Mouse (Mus musculus) forebrain, embryonic 14.5 days (tissue): ENCODE data around the gene Kif1b. TPM values are rescaled to one million over a fixed set of nuclear protein-coding genes. Genes with fewer than 3 reads are reported as not detected.

ENCODE experiments used
- ATAC-seq: fragments of 200-750 bp; cut with Nextera tagmentation; 2 replicates; pipeline ENCODE4 v1.8.0; 2017; ENCODE audit warnings: mild to moderate bottlenecking, moderate library complexity
- DNase-seq: peaks from one replicate; pipeline ENCODE4 v3.0.0-alpha.2; 2015; ENCODE audit warnings: low spot score
- H3K27ac ChIP-seq: fragments of 300-500 bp; sonication (generic); 2 replicates; pipeline ENCODE4 v1.5.1; 2014; ENCODE audit warnings: low read depth, mild to moderate bottlenecking, control low read depth, low read length, moderate library complexity
- H3K27me3 ChIP-seq: fragments of 300-500 bp; sonication (generic); replicated peaks from 2 replicates; pipeline ENCODE4 v1.6.1; 2014; ENCODE audit warnings: low read length, control low read depth, mixed read lengths; ENCODE audit not compliant: control insufficient read depth, insufficient read depth
- H3K36me3 ChIP-seq: fragments of 300-500 bp; sonication (generic); 2 replicates; pipeline ENCODE4 v1.6.1; 2014; ENCODE audit warnings: low read length, control low read depth; ENCODE audit not compliant: control insufficient read depth, insufficient read depth
- H3K4me1 ChIP-seq: fragments of 300-500 bp; sonication (generic); 2 replicates; pipeline ENCODE4 v1.6.1; 2014; ENCODE audit warnings: antibody characterized with exemption, low read length, control low read depth; ENCODE audit not compliant: control insufficient read depth, insufficient read depth
- H3K4me2 ChIP-seq: fragments of 300-500 bp; sonication (generic); 2 replicates; pipeline ENCODE4 v1.6.1; 2014; ENCODE audit warnings: mild to moderate bottlenecking, control low read depth, low read length
- H3K4me3 ChIP-seq: fragments of 300-500 bp; sonication (generic); 2 replicates; pipeline ENCODE4 v1.5.1; 2014; ENCODE audit warnings: low read depth, low read length, control low read depth
- H3K9ac ChIP-seq: fragments of 300-500 bp; sonication (generic); 2 replicates; pipeline ENCODE4 v1.6.1; 2014; ENCODE audit warnings: mild to moderate bottlenecking, low read length, control low read depth, moderate library complexity
- H3K9me3 ChIP-seq: fragments of 300-500 bp; sonication (generic); replicated peaks from 2 replicates; pipeline ENCODE4 v1.6.1; 2016; ENCODE audit warnings: low read length, control low read depth, mixed read lengths; ENCODE audit not compliant: control insufficient read depth
- WGBS: fragments of 180-500 bp; shearing (Covaris S2); extraction: QIAGEN DNeasy Blood & Tissue Kit; methylation state at CpG from one replicate; pipeline ENCODE4 v1.1.7; 2014; 5-methylcytosine and 5-hydroxymethylcytosine counted together
- polyA plus RNA-seq: library from polyadenylated mRNA; unstranded; fragments of >200 nt; fragmentation: Nextera tagmentation; extraction: Ambion mirVana; gene quantifications from 2 replicates; pipeline ENCODE4 v1.2.1, GENCODE M21; 2014

Kif1b gene
- polyA plus RNA-seq, 1 experiment from 2014 or later = 101 TPM

DNA sequence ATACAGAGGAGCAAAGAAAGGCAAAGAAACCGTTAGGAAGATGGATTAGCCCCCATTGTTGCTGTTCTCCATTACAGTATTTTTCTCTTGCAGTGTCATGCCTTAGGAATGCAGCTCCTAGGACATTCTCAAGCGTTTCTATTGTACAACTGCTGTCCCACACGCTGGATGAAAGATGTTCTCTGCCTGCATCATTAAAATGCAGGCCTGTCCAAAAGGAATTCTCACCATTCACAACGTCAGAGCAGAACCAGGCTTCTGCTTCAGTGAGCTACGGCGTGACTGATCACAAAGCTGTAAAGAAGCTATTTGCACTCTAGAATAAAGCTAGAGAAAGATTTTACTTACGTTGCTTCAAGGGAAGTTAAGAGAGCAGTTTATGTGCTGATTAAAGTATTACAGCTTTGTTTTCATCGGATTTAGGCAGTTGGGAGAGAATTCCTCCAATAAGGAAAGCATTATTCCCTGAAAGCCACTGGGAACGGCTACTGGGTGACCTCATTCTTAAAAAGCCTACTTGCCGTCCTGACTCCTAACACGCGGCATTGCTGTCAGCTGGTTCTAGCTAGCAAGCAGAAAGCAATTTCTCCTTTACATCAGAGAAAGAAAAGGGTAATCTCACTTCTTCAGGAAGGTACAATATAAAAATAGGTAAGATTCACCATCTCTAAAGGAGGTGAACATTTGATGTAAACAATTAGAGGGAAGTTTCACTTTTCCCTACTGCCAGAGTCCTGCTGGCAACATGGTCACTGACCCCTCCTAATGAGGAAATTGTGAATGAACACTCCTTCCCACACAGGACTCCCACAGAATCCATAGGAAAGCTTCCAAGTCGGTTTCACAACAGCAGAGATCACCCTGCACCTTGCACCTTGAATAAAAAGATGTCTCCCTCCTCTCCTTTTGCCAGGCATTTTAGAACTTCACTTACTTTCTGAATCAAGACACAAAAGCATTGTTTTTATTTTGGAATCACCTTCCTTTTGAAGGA, 51.9 kb downstream of the Kif1b start:
- WGBS = 4% methylated on average over 13 of the region's 13 CpGs
- Histone ChIP-seq H3K27ac (peak overlapping the region; percentile 52), H3K4me1 (peaks cover 15% of the 10 kb centered on the region; the same call in 1 of the 2 replicates), H3K4me2 (no peak overlapping the region), H3K4me3 (no peak overlapping the region), H3K27me3 (no peaks in the 10 kb centered on the region), H3K36me3 (peaks cover 67% of the 10 kb centered on the region), H3K9ac (no peak overlapping the region; the same call in 1 of the 2 replicates), H3K9me3 (no peaks in the 10 kb centered on the region)
- DNase-seq = peak; percentile 78
- peak; percentile 89 for ATAC-seq

DNA sequence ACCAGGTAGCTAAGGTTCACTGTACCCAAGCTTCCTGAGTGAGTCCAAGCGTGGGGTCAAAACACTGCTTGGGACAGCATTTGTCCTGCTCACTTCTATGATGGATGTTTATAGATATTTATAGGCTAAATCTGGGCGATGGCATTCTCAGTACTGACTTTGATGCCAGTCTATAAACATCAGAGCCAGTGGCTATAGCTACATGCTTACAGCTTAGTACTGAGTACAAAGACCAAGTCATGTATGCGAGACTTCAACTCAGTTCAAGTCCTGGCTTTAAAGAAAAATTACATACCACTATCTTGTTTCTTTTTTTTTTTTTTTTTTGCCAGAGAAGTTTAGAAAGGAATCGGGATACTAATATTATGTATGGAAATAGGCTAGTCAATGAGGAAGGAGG, 52.7 kb downstream of the Kif1b start:
- no peak overlapping the region for H3K4me3 ChIP-seq
- ATAC-seq (peak; percentile 27), DNase-seq (no peak)
- peak overlapping the region; percentile 52; the same call in 1 of the 2 replicates for H3K27ac ChIP-seq
- H3K9me3 ChIP-seq = no peaks in the 10 kb centered on the region
- 44% methylated on average over 4 of the region's 4 CpGs for WGBS
- H3K36me3 ChIP-seq = peaks cover 73% of the 10 kb centered on the region
- no peak overlapping the region for H3K4me2 ChIP-seq
- H3K27me3 ChIP-seq = no peaks in the 10 kb centered on the region
- H3K4me1 ChIP-seq = peaks cover 15% of the 10 kb centered on the region; the same call in 1 of the 2 replicates
- no peak overlapping the region; the same call in 1 of the 2 replicates for H3K9ac ChIP-seq

DNA sequence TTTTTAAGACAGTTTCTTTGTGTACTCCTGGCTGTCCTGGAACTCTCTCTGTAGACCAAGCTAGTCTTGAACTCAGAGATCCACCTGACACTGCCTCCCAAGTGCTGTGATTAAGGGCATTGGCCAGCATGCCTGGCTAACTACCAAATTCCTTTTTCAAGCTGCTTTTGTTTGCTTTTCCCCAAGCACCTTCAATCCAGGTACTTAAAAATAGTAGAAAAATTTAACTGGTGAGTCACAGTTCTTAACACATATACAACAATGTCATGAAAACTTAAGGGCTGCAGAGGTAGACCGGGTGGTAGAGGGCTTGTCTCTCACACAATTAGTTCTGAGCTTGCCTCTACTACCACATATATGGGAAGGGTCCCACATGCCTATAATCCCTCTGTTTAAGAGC, 58.2 kb downstream of the Kif1b start:
- H3K27ac ChIP-seq = no peak overlapping the region
- H3K9me3 ChIP-seq = no peaks in the 10 kb centered on the region
- H3K27me3 ChIP-seq = no peaks in the 10 kb centered on the region
- no peak overlapping the region for H3K4me3 ChIP-seq
- H3K36me3 ChIP-seq = peaks cover 80% of the 10 kb centered on the region
- H3K9ac ChIP-seq = no peak overlapping the region
- WGBS = 83% methylated on average over 1 of the region's 1 CpGs
- H3K4me1 ChIP-seq = peaks cover 7% of the 10 kb centered on the region
- no peak for DNase-seq
- no peak overlapping the region for H3K4me2 ChIP-seq
- ATAC-seq = no peak

GRCm38 (mm10) chr4:149247772-149248171, 59.7 kb downstream of the Kif1b start:
- DNase-seq = no peak

GRCm38 (mm10) chr4:149247156-149247633, 60.3 kb downstream of the Kif1b start:
- Histone ChIP-seq H3K9me3 (no peaks in the 10 kb centered on the region), H3K27ac (peak overlapping the region; percentile 92), H3K27me3 (no peaks in the 10 kb centered on the region), H3K4me1 (peaks cover 7% of the 10 kb centered on the region), H3K9ac (no peak overlapping the region), H3K4me3 (no peak overlapping the region), H3K4me2 (no peak overlapping the region), H3K36me3 (peaks cover 81% of the 10 kb centered on the region)
- ATAC-seq (peak; percentile 81), DNase-seq (peak; percentile 81)
- WGBS = 7% methylated on average over 8 of the region's 8 CpGs

More at GRCm38 (mm10) chr4:149247772-149248171, 59.7 kb downstream of the Kif1b start:
- peaks cover 7% of the 10 kb centered on the region for H3K4me1 ChIP-seq
- H3K27ac ChIP-seq = peak overlapping the region; percentile 92
- no peaks in the 10 kb centered on the region for H3K9me3 ChIP-seq
- H3K36me3 ChIP-seq = peaks cover 81% of the 10 kb centered on the region
- H3K9ac ChIP-seq = peak overlapping the region; percentile 45; the same call in 1 of the 2 replicates
- no peaks in the 10 kb centered on the region for H3K27me3 ChIP-seq
- H3K4me3 ChIP-seq = no peak overlapping the region
- ATAC-seq = no peak; the same call in 1 of the 2 replicates
- WGBS = 45% methylated on average over 5 of the region's 5 CpGs
- no peak overlapping the region for H3K4me2 ChIP-seq

DNA sequence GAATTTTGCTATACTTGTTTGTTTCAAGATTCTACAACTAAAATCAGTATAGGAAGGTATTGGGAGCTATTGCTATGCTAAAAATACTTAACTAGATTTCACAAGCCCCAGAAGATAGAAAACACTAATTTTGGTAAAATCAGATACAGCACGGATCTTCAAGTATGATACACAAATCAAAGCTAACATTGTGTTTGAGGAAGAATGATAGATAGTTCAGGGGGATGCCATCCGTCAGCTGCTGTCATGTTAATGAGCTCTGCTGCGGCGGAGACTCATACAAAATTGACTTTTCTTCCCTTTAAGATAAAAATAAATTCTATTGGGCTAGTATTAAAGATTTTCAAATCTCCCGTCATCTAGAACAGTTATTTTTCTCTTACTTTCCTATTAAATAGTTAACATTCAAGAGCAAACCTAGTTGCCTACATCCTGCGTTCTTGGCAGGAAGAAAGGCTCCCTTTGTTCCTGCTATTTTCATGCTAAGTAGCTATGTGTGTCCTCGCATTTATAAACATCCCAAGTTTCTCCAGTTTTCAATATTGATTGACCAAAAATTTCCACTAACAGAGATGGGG, 60.8 kb downstream of the Kif1b start:
- no peak overlapping the region for H3K9ac ChIP-seq
- H3K4me2 ChIP-seq = no peak overlapping the region
- no peaks in the 10 kb centered on the region for H3K27me3 ChIP-seq
- peaks cover 7% of the 10 kb centered on the region for H3K4me1 ChIP-seq
- no peaks in the 10 kb centered on the region for H3K9me3 ChIP-seq
- peaks cover 79% of the 10 kb centered on the region for H3K36me3 ChIP-seq
- H3K4me3 ChIP-seq = no peak overlapping the region
- DNase-seq (peak; percentile 69), ATAC-seq (peak; percentile 42; the same call in 1 of the 2 replicates)
- WGBS = 15% methylated on average over 7 of the region's 7 CpGs
- peak overlapping the region; percentile 92 for H3K27ac ChIP-seq

- no peak overlapping the region for H3K27ac ChIP-seq
- H3K27me3 ChIP-seq = no peaks in the 10 kb centered on the region
- H3K36me3 ChIP-seq = peaks cover 65% of the 10 kb centered on the region
- H3K4me3 ChIP-seq = no peak overlapping the region
- no peak overlapping the region for H3K9ac ChIP-seq
- 96% methylated on average over 15 of the region's 15 CpGs for WGBS
- H3K9me3 ChIP-seq = no peaks in the 10 kb centered on the region
- no peaks in the 10 kb centered on the region for H3K4me1 ChIP-seq
- no peak for ATAC-seq
- no peak for DNase-seq
- no peak overlapping the region for H3K4me2 ChIP-seq
Measured at GRCm38 (mm10) chr4:149237011-149237410, 70.5 kb downstream of the Kif1b start.

DNA sequence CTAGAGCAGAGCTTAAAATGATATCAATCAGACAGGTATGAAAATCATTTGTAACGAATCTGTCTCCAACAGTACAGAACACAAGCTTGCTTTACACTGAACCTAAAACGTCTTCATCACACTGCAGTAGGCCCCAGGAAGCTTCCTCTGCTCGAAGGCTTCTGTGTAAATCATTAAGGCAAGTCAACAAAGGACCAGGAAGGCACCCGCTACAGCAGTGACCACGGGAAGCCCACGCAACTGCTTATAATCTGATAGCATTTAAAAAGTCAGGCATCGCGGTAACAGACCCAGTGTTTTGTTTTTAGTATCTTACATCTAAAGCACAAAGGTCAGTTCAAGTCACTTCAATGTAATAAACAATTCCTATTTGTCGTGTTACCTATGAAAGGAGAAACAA, 73.6 kb downstream of the Kif1b start:
- Histone ChIP-seq H3K9me3 (no peaks in the 10 kb centered on the region), H3K27ac (no peak overlapping the region), H3K4me3 (no peak overlapping the region), H3K36me3 (peaks cover 58% of the 10 kb centered on the region), H3K4me2 (no peak overlapping the region), H3K9ac (no peak overlapping the region), H3K27me3 (no peaks in the 10 kb centered on the region), H3K4me1 (no peaks in the 10 kb centered on the region)
- ATAC-seq = no peak
- no peak for DNase-seq
- 78% methylated on average over 9 of the region's 9 CpGs for WGBS
